Mouse (Mus musculus) naive thymus-derived CD4-positive, alpha-beta T cell, adult 2 months (primary cell): ENCODE measurements around the gene Sf3a3.
"Not testable (repeated sequence)": the region's sequence is repeated elsewhere in the genome, so short reads cannot be mapped to it uniquely, and the experiment has no call there.

ENCODE experiments used
- DNase-seq: peaks from one replicate; pipeline ENCODE4 v3.0.0-alpha.2; 2011; ENCODE audit warnings: low read depth

Sf3a3 gene

DNA sequence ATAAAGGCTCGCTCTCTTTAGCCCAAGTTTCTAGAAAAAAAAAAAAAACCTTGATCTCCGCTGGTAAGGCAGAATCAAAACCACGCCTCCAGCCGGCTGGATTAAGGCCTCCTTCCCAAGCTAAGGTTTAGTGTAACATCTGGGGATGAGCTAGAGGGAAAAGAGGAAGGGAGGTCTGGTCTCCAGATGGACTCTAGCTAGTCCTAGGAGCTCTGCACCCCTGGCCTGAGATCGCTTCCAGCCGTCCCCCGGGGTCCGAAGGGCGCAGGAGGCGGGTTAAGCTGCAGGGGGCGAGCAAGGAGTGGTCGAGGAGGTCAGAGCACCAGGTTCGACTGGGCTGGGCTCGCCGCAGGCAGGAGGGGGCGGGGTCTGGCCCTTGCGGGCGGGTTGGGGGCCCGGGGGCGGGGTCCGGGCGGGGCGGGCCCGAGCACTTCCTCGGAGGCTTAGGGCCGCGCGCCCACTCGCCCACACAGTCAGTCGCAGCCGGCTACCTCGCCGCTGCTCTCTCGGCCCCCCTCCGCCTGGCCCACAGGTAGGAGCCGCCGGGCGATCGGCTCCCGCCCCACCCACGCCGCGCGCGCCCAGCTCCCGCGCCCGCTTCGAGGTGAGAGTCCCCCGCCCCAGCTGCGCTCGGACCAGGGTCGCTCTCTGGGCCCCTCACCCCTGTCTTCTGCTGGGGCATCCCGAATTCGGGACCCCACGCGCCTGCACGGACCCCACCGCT, 14.2 kb upstream of the Sf3a3 start, which contains the start of gene Fhl3:
TSS of gene Fhl3 (plus strand) at position 454 of the 724 bp plus-strand sequence.
- DNase-seq, result peak; percentile 65

- peak; percentile 47 for DNase-seq
These were observed 13.3 kb upstream of the Sf3a3 start for GRCm38 (mm10) chr4:124701052-124701845.

DNA sequence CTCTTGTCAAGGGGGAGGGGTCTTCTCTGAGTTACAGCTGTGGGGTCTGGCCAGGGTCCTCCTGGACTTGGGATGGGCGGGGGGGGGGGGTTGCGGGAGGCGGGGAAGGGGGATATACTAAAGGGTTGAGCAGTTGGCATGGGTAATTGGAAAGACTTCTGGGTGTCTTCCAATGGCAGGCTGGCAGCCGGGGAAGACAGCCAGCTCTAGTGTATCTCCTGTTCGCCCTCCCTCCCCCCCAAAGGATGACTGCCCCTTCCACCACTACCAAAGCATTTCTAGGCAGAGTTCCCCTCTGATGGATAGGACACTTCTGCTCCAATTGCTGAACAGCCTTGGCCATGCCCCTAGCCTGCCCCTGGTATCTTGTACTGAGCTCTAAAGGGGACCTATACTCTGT, 12.7 kb upstream of the Sf3a3 start:
- peak; percentile 8 for DNase-seq

DNA sequence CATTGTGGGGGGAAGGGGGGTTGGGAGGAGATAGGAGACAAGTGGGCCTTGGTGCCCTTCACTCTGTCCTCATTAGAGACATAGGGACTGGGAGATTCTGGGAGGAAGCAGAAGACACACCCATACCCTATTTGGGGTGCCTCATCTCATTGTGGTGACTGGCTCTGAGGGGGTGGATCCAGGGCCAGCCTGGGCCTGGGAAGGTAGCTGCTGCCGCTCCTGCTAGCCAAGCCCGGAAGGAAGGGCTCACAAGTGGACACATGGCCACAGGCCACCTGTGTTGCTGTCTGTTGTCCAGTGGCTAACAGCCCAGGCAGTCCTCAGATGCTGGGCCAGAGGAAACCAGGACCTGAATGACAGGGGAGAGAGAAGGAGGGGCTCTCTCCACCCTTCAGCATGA, 11.2 kb upstream of the Sf3a3 start:
- no peak for DNase-seq

GRCm38 (mm10) chr4:124703881-124704796, 10.4 kb upstream of the Sf3a3 start:
- DNase-seq, result peak; percentile 83

DNA sequence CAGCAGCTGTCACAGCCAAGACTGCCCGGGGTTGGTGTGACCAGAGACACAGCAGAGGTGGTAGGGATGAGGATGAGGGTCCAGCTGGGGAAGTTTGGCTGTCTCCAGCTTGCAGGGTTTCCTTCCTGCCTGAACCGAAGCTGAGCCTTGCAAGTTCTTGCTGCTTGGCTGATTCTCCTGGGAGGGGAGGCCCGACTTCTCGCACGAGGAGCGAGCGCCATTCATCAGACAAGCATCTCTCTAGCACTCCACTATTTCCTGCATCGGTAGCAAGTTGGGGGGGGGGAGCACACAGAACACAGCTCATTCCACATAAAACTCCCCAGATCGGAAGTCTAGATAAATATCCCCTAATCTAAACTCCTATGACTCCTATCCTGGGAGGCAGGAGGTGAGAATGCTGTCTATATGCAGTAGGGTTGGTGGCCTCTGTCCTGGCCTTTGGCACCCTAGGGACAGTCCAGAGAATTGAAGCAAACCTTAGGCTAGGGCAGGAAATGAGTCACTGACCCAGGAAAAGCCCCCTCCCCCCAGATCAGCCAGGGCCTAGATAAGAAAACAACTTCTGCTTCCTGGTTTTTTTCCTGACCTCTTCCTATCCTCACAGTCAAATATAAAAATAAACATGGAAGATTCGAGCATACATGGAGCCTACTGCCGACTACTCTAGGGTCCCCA, 9.6 kb upstream of the Sf3a3 start:
- DNase-seq, result peak; percentile 33

DNA sequence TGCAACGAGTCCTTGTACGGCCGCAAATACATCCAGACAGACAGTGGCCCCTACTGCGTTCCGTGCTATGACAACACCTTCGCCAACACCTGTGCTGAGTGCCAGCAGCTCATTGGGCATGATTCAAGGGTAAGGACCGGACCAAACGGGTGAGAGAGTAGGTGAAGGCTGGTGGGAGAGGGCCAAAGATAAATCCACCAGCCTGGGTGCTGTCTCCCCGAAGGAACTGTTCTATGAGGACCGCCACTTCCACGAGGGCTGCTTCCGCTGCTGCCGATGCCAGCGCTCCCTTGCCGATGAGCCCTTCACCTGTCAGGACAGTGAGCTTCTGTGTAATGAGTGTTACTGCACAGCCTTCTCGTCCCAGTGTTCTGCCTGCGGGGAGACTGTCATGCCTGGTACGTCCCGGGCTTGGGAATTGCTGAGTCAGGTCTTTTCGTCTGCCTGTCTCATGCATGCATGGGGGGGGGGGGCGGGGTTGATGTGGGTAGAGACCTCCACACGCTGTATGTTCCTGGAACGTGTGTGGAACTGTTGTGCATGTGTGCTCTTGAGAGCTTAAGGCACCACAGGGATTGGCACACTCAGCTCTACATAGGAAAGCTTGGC, 8.8 kb upstream of the Sf3a3 start:
- no peak for DNase-seq

DNA sequence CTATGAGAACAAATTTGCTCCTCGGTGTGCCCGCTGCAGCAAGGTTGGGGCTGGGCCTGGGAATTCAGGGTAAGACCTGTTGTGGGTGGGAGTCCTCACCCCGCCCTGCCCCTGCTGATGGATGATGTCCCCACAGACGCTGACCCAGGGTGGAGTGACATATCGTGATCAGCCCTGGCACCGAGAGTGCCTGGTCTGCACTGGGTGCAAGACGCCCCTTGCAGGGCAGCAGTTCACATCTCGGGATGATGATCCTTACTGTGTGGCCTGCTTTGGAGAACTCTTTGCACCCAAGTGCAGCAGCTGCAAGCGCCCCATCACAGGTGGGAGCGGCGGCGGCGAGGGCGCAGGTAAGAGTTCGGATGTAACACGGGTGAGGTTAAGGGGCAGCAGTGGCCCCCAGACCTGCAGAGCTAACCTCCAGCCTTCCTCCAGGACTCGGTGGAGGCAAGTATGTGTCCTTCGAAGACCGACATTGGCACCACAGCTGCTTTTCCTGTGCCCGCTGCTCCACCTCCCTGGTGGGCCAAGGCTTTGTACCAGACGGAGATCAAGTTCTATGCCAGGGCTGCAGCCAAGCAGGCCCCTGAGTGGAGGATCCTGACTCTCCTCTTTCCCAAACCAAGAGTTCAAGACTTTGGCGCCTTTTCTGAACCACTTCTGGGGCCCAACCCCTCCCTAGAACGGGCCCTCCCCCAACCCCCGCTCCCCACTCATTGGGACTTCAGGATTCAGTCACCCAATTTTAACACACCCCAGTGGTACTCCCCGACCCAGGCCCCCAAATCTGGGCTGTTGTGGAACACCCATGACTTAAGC, 7.0 kb upstream of the Sf3a3 start:
- not testable (repeated sequence) for DNase-seq

GRCm38 (mm10) chr4:124708200-124708517, 6.4 kb upstream of the Sf3a3 start:
- not testable (repeated sequence) for DNase-seq

- peak; percentile 71 for DNase-seq
These were observed 5.8 kb upstream of the Sf3a3 start for GRCm38 (mm10) chr4:124708518-124709477.

DNA sequence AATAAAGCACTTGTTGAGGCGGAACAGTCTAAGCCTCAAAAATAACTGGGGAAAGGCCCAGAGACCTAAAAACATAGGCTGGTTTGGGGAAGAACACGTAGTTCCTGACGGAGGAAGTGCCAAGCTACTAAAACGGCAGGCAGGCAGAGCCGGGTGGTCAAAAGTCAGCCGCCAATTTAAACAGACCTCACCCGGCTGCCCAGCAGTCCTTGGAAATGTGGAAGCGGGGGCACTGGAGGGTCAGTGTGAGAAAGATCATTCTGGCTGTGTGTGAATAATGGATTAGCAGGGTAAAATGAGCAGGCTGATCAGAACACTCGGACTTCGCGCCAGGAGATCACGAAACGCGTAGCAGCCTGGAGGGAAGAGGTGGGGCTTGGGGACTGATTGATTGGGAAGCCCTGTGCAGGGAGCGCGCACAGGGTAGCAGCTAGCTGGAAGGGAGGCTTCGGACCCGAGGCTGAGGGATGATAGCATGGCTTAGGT, 4.6 kb upstream of the Sf3a3 start:
- peak; percentile 36 for DNase-seq

DNA sequence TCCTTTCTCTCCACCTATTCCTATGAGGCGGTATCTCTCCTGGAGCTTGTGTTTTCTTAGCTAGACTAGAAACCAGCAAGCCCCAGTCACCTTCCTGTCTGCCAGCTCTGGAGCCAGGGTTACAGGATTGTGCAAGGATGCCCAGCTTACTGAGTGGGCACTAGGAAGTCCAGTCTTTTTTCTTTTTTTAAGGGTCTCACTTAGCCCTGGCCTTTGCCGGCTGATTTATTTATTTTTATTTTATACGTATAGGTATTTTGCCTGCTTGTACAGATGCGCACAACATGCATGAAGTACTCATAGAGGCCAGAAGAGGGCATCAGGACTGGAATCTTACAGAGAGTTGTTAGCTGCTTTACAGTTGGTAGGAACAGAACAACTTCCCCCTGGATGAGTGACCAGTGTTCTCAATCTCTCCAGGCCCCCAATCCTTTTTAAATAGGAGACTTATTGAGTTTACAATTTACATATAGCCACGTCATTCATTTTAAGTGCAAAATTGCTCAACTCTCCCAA, 3.7 kb upstream of the Sf3a3 start:
- DNase-seq, result peak; percentile 81

GRCm38 (mm10) chr4:124712618-124713017, 2.0 kb upstream of the Sf3a3 start:
- peak; percentile 10 for DNase-seq

- DNase-seq, result not testable (repeated sequence)
These were observed 726 bp upstream of the Sf3a3 start for GRCm38 (mm10) chr4:124713850-124714249.

DNA sequence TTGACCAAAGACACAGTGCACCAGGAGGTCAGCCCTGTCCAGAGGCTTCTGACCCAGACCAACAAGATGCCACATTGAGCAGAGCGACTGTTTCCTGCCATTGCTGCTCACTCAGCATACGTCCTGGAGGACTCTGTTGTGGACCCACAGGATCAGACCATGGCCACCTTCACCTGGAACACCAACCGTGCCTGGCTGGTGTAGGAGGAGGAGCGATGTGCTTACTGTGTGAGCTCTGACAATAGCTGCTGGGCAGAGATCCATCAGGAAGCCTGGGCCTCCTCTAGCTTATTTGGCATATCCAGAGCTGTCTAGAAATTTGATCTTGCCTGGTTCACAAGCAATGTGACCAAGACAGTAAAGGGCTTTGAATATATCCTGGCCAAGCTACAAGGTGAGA, 4.5 kb downstream of the Sf3a3 start:
- no peak for DNase-seq

- no peak for DNase-seq
These were observed 11.5 kb downstream of the Sf3a3 start for GRCm38 (mm10) chr4:124726121-124726520.

GRCm38 (mm10) chr4:124736952-124737351, 22.4 kb downstream of the Sf3a3 start:
- DNase-seq, result no peak

- no peak for DNase-seq
These were observed 22.9 kb downstream of the Sf3a3 start for GRCm38 (mm10) chr4:124737486-124737885.

GRCm38 (mm10) chr4:124738013-124738412, 23.4 kb downstream of the Sf3a3 start:
- DNase-seq, result no peak
